Mouse (Mus musculus): ENCODE results near the gene Trpm8.

The Trpm8 gene

GRCm38 (mm10) chr1:88432601-88433000 lies 155.1 kb downstream of the Trpm8 start:
- no peak for DNase-seq (ENCODE audit: low read depth, low spot score)

- no peak for DNase-seq (ENCODE audit: low read depth, low spot score)
Observed at GRCm38 (mm10) chr1:88433096-88433883, 155.8 kb downstream of the Trpm8 start.

GRCm38 (mm10) chr1:88434057-88434456 lies 156.6 kb downstream of the Trpm8 start:
- DNase-seq (ENCODE audit: low read depth, low spot score): no peak

GRCm38 (mm10) chr1:88437206-88438126 lies 160.0 kb downstream of the Trpm8 start:
- DNase-seq (ENCODE audit: low read depth, low spot score): no peak
